In genomic region chr1:87245929-87246815, GRCm38 (mm10) we compare ENCODE assay signal across 7 mouse cellular contexts. TPM values are rescaled to one million over a fixed set of nuclear protein-coding genes. Genes with fewer than 3 reads are reported as not detected.
A peak's percentile ranks its signal among the peaks of the same experiment; 100 is the strongest.
DNase-seq lines count a peak whose midpoint lies in the region; ATAC-seq lines count a peak whose summit lies in the region.

No protein-coding gene starts in this region.

- no peaks in the 10 kb centered on the region for H3K36me3 ChIP-seq in intestine, embryonic 15.5 days

- H3K9ac ChIP-seq in intestine, embryonic 15.5 days, result no peak overlapping the region

- DNase-seq in adrenal gland, adult (ENCODE audit: inconsistent age in 2 of 2, low spot score in 1 of 2), result peak; percentile 88 to 96
- peak; percentile 88 for DNase-seq in embryo, embryonic 10.5 days (ENCODE audit: low spot score)
- peak; percentile 58 for DNase-seq in gastrocnemius, postnatal 25 days
- peak; percentile 79 to 83 for DNase-seq in left cerebral cortex, postnatal 14 days (ENCODE audit: low spot score in 2 of 2)
- DNase-seq in mesoderm, embryonic 11.5 days (ENCODE audit: low read depth, low spot score), result peak; percentile 85
- peak; percentile 80 for DNase-seq in right cerebral cortex, postnatal 4 days

- H3K27ac ChIP-seq in intestine, embryonic 15.5 days, result no peak overlapping the region

- H3K27me3 ChIP-seq in intestine, embryonic 15.5 days (replicated peaks), result no peaks in the 10 kb centered on the region

- 0 out of 2 replicates have a peak, but pooled peaks cover 3% of the 10 kb centered on the region for H3K4me1 ChIP-seq in intestine, embryonic 15.5 days (replicated peaks)

- whole genome bisulfite sequencing in intestine, embryonic 15.5 days, result 24% methylated on average over 22 of the region's 22 CpGs

- peak; percentile 90 for ATAC-seq in intestine, embryonic 15.5 days

- no peaks in the 10 kb centered on the region for H3K9me3 ChIP-seq in intestine, embryonic 15.5 days

- peak overlapping the region; percentile 34; the same call in 1 of the 2 replicates for H3K4me2 ChIP-seq in intestine, embryonic 15.5 days (replicated peaks)

- no peak overlapping the region for H3K4me3 ChIP-seq in intestine, embryonic 15.5 days (replicated peaks)

- intact Hi-C loops in left cerebral cortex, postnatal 14 days (cut with DNase I), result loop anchor here (5.0 to 10.0 kb wide), 2 partner anchors 46 to 169 kb away; no protein-coding TSS in a partner anchor

RNA-seq across cellular contexts. Expression of gene Efhd1, which starts 18.0 kb away (rescaled TPM):
- 1 to 10 TPM; 6.4 to 8.5 TPM for total RNA-seq in gastrocnemius, postnatal 25 days (2021)
- 0.08 and 0.57 TPM in 2 replicates for polyA plus RNA-seq in intestine, embryonic 15.5 days (2015; fragmentation: Nextera tagmentation; extraction: Ambion mirVana)
- total RNA-seq in left cerebral cortex, postnatal 14 days (2021), result 1 to 10 TPM; 4.8 to 6.3 TPM

RNA-seq across cellular contexts. Expression of gene Eif4e2, which starts 32.5 kb away (rescaled TPM):
- 10 to 100 TPM; 49.6 to 51.7 TPM for total RNA-seq in gastrocnemius, postnatal 25 days (2021)
- 169 and 170 TPM in 2 replicates for polyA plus RNA-seq in intestine, embryonic 15.5 days (2015; fragmentation: Nextera tagmentation; extraction: Ambion mirVana)
- 10 to 100 TPM; 72.7 to 75.0 TPM for total RNA-seq in left cerebral cortex, postnatal 14 days (2021)

RNA-seq across cellular contexts. Expression of gene Chrng, which starts 41.7 kb away (rescaled TPM):
- 1 to 10 TPM in 1 of 2 experiments, under 1 TPM in 1; 0.15 to 1.4 TPM for total RNA-seq in gastrocnemius, postnatal 25 days (2021)
- 0.18 TPM in 1 of 2 replicates, not detected in the other for polyA plus RNA-seq in intestine, embryonic 15.5 days (2015; fragmentation: Nextera tagmentation; extraction: Ambion mirVana)
- total RNA-seq in left cerebral cortex, postnatal 14 days (2021), result not detected

RNA-seq across cellular contexts. Expression of gene Chrnd, which starts 55.8 kb away (rescaled TPM):
- 1 to 10 TPM; 2.1 to 3.5 TPM for total RNA-seq in gastrocnemius, postnatal 25 days (2021)
- polyA plus RNA-seq in intestine, embryonic 15.5 days (2015; fragmentation: Nextera tagmentation; extraction: Ambion mirVana), result not detected in 2 replicates
- not detected for total RNA-seq in left cerebral cortex, postnatal 14 days (2021)
